Mouse (Mus musculus) G1E (cell line): ENCODE measurements at regions not wholly inside any gene's neighbourhood (a gene's known extent, or its start where the extent isn't known, plus 50 kb on each side); places are given as distances from the start of the nearest gene placed in this dataset.

Experiments
- CTCF ChIP-seq: IDR thresholded peaks from 2 replicates; pipeline ENCODE4 v1.5.1; 2012; ENCODE audit warnings: low read depth, low read length, inconsistent platforms, mixed read lengths
- GATA1 ChIP-seq: IDR thresholded peaks from 2 replicates; pipeline ENCODE4 v1.6.1; 2012; ENCODE audit warnings: borderline replicate concordance, low read length, inconsistent platforms, mixed read lengths
- POLR2AphosphoS5 ChIP-seq: IDR thresholded peaks from 2 replicates; pipeline ENCODE4 v1.6.1; 2012; ENCODE audit warnings: low read depth, low read length, inconsistent platforms; ENCODE audit not compliant: insufficient replicate concordance
- TAL1 ChIP-seq: conservative IDR thresholded peaks from 2 replicates; pipeline ENCODE4 v1.6.1; 2012; ENCODE audit warnings: low read depth, low read length, inconsistent platforms, mixed read lengths

GRCm38 (mm10) chr9:111963405-111964037, 272.2 kb downstream of the Arpp21 start:
- TF ChIP-seq GATA1 (no peak), TAL1 (no peak), CTCF (no peak), POLR2AphosphoS5 (no peak)
